Mouse (Mus musculus): Measurements from ENCODE around the gene Ccr3. TPM values are rescaled to one million over a fixed set of nuclear protein-coding genes. Genes with fewer than 3 reads are reported as not detected.

The Ccr3 gene
- polyA plus RNA-seq, 1 experiment from 2014 or later: not detected

DNA sequence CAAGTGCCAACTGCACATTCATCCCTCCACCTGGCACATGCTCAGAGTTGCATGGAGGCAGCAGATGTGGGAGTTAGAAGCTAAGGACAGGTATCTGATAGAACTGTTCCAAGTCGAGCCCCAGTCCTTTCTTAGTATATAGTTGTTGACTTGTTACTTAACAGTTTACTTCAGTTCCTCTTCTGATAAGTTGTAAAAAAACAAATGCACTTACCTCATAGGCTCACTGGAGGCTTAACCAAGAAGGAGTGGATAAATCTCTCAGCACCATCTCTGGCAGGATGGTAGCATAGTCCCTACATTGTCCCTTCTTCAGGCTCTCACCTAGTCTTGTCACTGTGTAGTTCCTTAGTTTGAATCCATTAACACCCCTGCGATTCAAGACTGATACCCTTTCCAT, 9.1 kb upstream of the Ccr3 start:
- ATAC-seq (replicated peaks; ENCODE audit: low FRiP score, low read depth) (no peak), DNase-seq (ENCODE audit: low spot score) (no peak)
- Histone ChIP-seq H3K4me1 (replicated peaks; ENCODE audit: insufficient read depth, low read length) (no peaks in the 10 kb centered on the region), H3K27ac (no peak overlapping the region), H3K36me3 (ENCODE audit: insufficient read depth, low read length) (no peaks in the 10 kb centered on the region), H3K9me3 (replicated peaks; ENCODE audit: low read length) (no peaks in the 10 kb centered on the region), H3K9ac (ENCODE audit: low read depth, low read length) (no peak overlapping the region), H3K4me3 (replicated peaks; ENCODE audit: low read depth, low read length) (no peak overlapping the region), H3K4me2 (ENCODE audit: low read length) (no peak overlapping the region), H3K27me3 (ENCODE audit: insufficient read depth, low read length) (no peaks in the 10 kb centered on the region)
- no peak for TF ChIP-seq CTCF (IDR thresholded peaks at IDR 0.05; ENCODE audit: low read depth)
- 75% methylated on average over 2 of the region's 2 CpGs for WGBS

GRCm38 (mm10) chr9:124013270-124013669, 8.5 kb upstream of the Ccr3 start:
- Histone ChIP-seq H3K4me2 (ENCODE audit: low read length) (no peak overlapping the region), H3K4me1 (replicated peaks; ENCODE audit: insufficient read depth, low read length) (no peaks in the 10 kb centered on the region), H3K9me3 (replicated peaks; ENCODE audit: low read length) (no peaks in the 10 kb centered on the region), H3K9ac (ENCODE audit: low read depth, low read length) (no peak overlapping the region), H3K36me3 (ENCODE audit: insufficient read depth, low read length) (no peaks in the 10 kb centered on the region), H3K27ac (no peak overlapping the region), H3K27me3 (ENCODE audit: insufficient read depth, low read length) (no peaks in the 10 kb centered on the region), H3K4me3 (replicated peaks; ENCODE audit: low read depth, low read length) (no peak overlapping the region)
- no peak for TF ChIP-seq CTCF (IDR thresholded peaks at IDR 0.05; ENCODE audit: low read depth)
- 81% methylated on average over 3 of the region's 3 CpGs for WGBS
- DNase-seq (ENCODE audit: low spot score) (no peak), ATAC-seq (replicated peaks; ENCODE audit: low FRiP score, low read depth) (no peak)

- H3K4me1 ChIP-seq (replicated peaks; ENCODE audit: insufficient read depth, low read length): no peaks in the 10 kb centered on the region
- no peak overlapping the region for H3K27ac ChIP-seq
- WGBS: 77% methylated on average over 2 of the region's 2 CpGs
- no peak overlapping the region for H3K4me2 ChIP-seq (ENCODE audit: low read length)
- no peak overlapping the region for H3K4me3 ChIP-seq (replicated peaks; ENCODE audit: low read depth, low read length)
- no peaks in the 10 kb centered on the region for H3K36me3 ChIP-seq (ENCODE audit: insufficient read depth, low read length)
- no peaks in the 10 kb centered on the region for H3K27me3 ChIP-seq (ENCODE audit: insufficient read depth, low read length)
- ATAC-seq (replicated peaks; ENCODE audit: low FRiP score, low read depth) (no peak), DNase-seq (ENCODE audit: low spot score) (no peak)
- no peak overlapping the region for H3K9ac ChIP-seq (ENCODE audit: low read depth, low read length)
- H3K9me3 ChIP-seq (replicated peaks; ENCODE audit: low read length): no peaks in the 10 kb centered on the region
- no peak for TF ChIP-seq CTCF (IDR thresholded peaks at IDR 0.05; ENCODE audit: low read depth)
Measured at GRCm38 (mm10) chr9:124014985-124015652, 6.7 kb upstream of the Ccr3 start.

GRCm38 (mm10) chr9:124016048-124016447, 5.7 kb upstream of the Ccr3 start:
- Histone ChIP-seq H3K9me3 (replicated peaks; ENCODE audit: low read length) (no peaks in the 10 kb centered on the region), H3K4me1 (replicated peaks; ENCODE audit: insufficient read depth, low read length) (no peaks in the 10 kb centered on the region), H3K4me3 (replicated peaks; ENCODE audit: low read depth, low read length) (no peak overlapping the region), H3K9ac (ENCODE audit: low read depth, low read length) (no peak overlapping the region), H3K27me3 (ENCODE audit: insufficient read depth, low read length) (no peaks in the 10 kb centered on the region), H3K4me2 (ENCODE audit: low read length) (no peak overlapping the region), H3K27ac (no peak overlapping the region), H3K36me3 (ENCODE audit: insufficient read depth, low read length) (no peaks in the 10 kb centered on the region)
- no peak for ATAC-seq (replicated peaks; ENCODE audit: low FRiP score, low read depth)
- no peak for DNase-seq (ENCODE audit: low spot score)
- no peak for TF ChIP-seq CTCF (IDR thresholded peaks at IDR 0.05; ENCODE audit: low read depth)
- WGBS: 69% methylated on average over 2 of the region's 2 CpGs

DNA sequence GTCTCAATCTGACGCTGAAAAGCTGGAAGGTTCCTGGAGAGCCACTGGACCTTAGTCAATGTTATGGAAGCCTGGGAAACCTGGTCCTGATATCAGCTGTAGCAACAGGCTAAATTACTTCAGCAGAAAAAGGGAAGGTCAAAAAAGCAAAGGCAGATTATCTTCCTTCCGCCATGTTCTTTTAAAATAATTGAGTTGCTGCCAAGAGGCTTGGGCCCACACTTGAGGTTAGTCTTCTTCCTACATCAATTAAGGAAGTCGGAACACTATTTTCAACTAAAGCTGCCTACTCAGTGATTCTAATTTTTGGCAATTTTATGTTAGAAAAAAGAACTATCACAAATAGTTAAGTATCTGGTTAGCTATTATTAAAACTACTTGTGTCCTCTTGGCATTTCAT, 1.9 kb upstream of the Ccr3 start:
- ATAC-seq (replicated peaks; ENCODE audit: low FRiP score, low read depth) (no peak), DNase-seq (ENCODE audit: low spot score) (no peak)
- H3K9ac ChIP-seq (ENCODE audit: low read depth, low read length): no peak overlapping the region
- WGBS: 82% methylated on average over 3 of the region's 3 CpGs
- H3K4me1 ChIP-seq (replicated peaks; ENCODE audit: insufficient read depth, low read length): no peaks in the 10 kb centered on the region
- H3K36me3 ChIP-seq (ENCODE audit: insufficient read depth, low read length): no peaks in the 10 kb centered on the region
- no peak overlapping the region for H3K4me3 ChIP-seq (replicated peaks; ENCODE audit: low read depth, low read length)
- TF ChIP-seq CTCF (IDR thresholded peaks at IDR 0.05; ENCODE audit: low read depth): no peak
- no peak overlapping the region for H3K4me2 ChIP-seq (ENCODE audit: low read length)
- no peaks in the 10 kb centered on the region for H3K9me3 ChIP-seq (replicated peaks; ENCODE audit: low read length)
- H3K27ac ChIP-seq: no peak overlapping the region
- no peaks in the 10 kb centered on the region for H3K27me3 ChIP-seq (ENCODE audit: insufficient read depth, low read length)

DNA sequence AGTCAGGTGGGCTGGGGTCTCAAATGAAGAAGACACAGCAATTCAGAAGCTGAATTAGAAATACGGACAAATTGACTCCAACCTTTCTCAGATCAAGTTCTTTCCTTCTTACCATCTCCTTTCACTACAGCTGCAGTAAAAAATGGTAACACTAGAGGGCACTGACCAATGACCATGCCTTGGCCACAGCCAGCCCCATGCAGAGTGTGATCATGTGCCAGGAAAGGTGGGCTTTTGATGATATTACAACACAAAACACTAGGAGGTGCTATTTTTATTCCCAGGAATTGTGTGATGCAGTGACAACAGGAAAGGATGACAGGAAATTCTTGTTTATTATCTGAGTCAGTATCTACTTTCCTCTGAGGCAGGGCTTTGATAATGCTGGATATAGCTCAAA, 11.6 kb downstream of the Ccr3 start:
- WGBS: 68% methylated on average over 1 of the region's 1 CpGs
- no peaks in the 10 kb centered on the region for H3K9me3 ChIP-seq (replicated peaks; ENCODE audit: low read length)
- H3K4me2 ChIP-seq (ENCODE audit: low read length): no peak overlapping the region
- no peaks in the 10 kb centered on the region for H3K4me1 ChIP-seq (replicated peaks; ENCODE audit: insufficient read depth, low read length)
- peak; percentile 60 for DNase-seq (ENCODE audit: low spot score)
- peak; percentile 69 for TF ChIP-seq CTCF (IDR thresholded peaks at IDR 0.05; ENCODE audit: low read depth)
- H3K4me3 ChIP-seq (replicated peaks; ENCODE audit: low read depth, low read length): no peak overlapping the region
- H3K27ac ChIP-seq: no peak overlapping the region
- no peaks in the 10 kb centered on the region for H3K36me3 ChIP-seq (ENCODE audit: insufficient read depth, low read length)
- no peak; the same call in 1 of the 2 replicates for ATAC-seq (replicated peaks; ENCODE audit: low FRiP score, low read depth)
- H3K9ac ChIP-seq (ENCODE audit: low read depth, low read length): no peak overlapping the region
- H3K27me3 ChIP-seq (ENCODE audit: insufficient read depth, low read length): no peaks in the 10 kb centered on the region

DNA sequence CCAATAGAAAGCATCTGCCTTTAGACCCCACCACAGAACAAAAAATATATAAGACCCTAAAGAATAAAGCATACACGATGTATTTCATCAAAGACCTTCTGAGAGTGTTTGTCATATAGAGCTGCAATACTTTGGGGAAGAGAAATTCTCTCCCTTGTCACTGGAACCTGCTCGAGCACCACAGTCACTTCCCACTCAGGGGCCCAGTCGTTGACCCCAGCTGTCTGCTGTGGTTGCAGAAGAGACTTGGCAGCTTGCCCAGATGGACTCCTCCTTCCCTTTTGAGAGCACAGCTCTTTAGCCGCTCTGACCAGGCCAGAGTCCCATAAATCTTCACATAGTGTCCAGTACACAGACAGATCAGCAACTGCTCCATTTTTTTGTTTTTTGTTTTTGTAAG, 15.9 kb downstream of the Ccr3 start:
- Histone ChIP-seq H3K4me3 (replicated peaks; ENCODE audit: low read depth, low read length) (no peak overlapping the region), H3K9ac (ENCODE audit: low read depth, low read length) (no peak overlapping the region), H3K4me2 (ENCODE audit: low read length) (no peak overlapping the region), H3K27me3 (ENCODE audit: insufficient read depth, low read length) (no peaks in the 10 kb centered on the region), H3K4me1 (replicated peaks; ENCODE audit: insufficient read depth, low read length) (no peaks in the 10 kb centered on the region), H3K27ac (no peak overlapping the region), H3K36me3 (ENCODE audit: insufficient read depth, low read length) (no peaks in the 10 kb centered on the region), H3K9me3 (replicated peaks; ENCODE audit: low read length) (no peaks in the 10 kb centered on the region)
- 10% methylated on average over 4 of the region's 4 CpGs for WGBS
- peak; percentile 88 for ATAC-seq (replicated peaks; ENCODE audit: low FRiP score, low read depth)
- peak; percentile 92 for DNase-seq (ENCODE audit: low spot score)
- TF ChIP-seq CTCF (IDR thresholded peaks at IDR 0.05; ENCODE audit: low read depth): no peak

Data from kidney, postnatal 0 days (tissue).